Mouse (Mus musculus): ENCODE measurements around the gene Naa38. TPM values are rescaled to one million over a fixed set of nuclear protein-coding genes. Genes with fewer than 3 reads are reported as not detected.
"Not testable (repeated sequence)": the region's sequence is repeated elsewhere in the genome, so short reads cannot be mapped to it uniquely, and the experiment has no call there.

Naa38 gene
- total RNA-seq, 2 experiments from 2014 or later: 60.2 to 63.9 TPM

DNA sequence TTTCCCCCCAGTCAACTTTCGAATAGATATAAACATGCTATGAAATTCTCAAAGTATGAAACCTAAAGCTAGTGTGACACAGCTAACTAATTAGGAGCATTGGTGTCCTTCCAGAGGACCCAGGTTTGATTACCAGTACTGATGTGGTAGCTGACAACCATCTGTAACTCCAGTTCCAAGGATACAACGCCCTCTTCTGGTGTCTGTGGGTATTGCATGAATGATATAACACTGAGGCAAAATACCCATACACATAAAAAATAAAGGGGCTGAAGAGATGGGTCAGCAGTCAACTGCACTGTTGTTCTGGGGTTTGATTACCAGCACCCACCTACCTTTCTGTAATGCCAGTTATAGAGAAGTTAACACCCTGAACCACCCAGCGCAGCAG lies 22.5 kb upstream of the Naa38 start:
- intact Hi-C loops (cut with DNase I): no loop called here
- DNase-seq: no peak

DNA sequence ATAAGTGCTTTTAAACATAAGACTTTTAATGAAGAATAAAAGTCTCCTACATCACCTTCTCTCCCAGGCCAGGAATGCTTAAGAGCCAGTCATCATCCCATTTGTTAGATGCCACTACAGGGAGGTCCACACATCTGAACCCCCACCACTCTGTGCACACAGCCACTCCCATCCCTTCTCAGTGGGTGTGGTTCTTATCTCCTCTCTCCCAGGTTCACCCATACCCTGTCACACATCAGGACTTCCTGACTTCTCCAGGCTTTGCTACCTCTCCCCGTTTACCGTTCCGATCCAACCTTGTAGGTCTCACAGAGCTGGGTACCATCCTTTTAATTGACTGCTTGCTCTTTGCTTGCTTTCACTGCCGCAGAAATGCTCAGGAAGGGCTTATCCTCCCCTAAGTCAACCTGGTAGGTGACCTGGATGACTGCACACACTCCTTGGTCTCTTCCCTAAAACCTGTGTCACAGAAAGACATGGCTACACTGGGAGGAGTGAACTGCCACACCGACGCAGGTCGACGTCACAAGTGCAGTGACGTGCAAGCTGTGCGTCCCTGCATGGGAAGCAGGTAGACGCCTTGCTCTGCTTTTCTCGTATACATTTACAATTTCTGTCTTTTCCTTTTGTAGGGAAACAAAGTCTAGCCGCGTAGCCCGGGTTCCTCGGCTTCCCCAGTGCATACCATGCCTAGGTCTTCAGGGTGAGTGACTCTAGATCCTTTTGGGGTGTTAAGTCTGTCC lies 21.9 kb upstream of the Naa38 start:
- DNase-seq: no peak
- intact Hi-C loops (cut with DNase I): no loop called here

GRCm38 (mm10) chr11:69375646-69376045 lies 19.6 kb upstream of the Naa38 start:
- no peak for DNase-seq
- intact Hi-C loops (cut with DNase I): no loop called here

- DNase-seq: no peak
- intact Hi-C loops (cut with DNase I): no loop called here
Measured at GRCm38 (mm10) chr11:69377766-69378165, 17.5 kb upstream of the Naa38 start.

GRCm38 (mm10) chr11:69379600-69379999 lies 15.7 kb upstream of the Naa38 start:
- intact Hi-C loops (cut with DNase I): no loop called here
- no peak for DNase-seq

DNA sequence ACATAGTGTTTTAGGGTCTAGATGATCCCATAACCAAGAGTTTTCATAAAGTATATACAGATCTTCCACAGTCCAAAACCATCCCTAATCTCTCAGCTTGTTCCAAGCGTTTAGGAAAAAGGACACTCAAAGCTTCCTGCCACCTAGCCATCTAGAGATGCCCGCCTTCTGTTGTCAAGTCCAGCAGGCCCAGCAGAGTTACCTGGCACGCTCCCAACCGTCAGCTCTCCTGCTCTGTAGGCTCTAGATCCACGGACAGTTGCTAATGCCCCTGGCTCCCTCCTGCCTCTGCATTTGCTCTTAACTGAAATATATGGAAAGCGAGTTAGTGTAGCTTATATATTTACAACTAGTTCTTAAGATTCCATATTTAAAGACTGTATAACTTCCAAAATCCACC lies 13.9 kb upstream of the Naa38 start:
- DNase-seq: peak; percentile 71
- intact Hi-C loops (cut with DNase I): loop anchor here (10.0 kb wide), 1 partner anchor 187 kb away; the partner anchor contains the start of gene Alox8

DNA sequence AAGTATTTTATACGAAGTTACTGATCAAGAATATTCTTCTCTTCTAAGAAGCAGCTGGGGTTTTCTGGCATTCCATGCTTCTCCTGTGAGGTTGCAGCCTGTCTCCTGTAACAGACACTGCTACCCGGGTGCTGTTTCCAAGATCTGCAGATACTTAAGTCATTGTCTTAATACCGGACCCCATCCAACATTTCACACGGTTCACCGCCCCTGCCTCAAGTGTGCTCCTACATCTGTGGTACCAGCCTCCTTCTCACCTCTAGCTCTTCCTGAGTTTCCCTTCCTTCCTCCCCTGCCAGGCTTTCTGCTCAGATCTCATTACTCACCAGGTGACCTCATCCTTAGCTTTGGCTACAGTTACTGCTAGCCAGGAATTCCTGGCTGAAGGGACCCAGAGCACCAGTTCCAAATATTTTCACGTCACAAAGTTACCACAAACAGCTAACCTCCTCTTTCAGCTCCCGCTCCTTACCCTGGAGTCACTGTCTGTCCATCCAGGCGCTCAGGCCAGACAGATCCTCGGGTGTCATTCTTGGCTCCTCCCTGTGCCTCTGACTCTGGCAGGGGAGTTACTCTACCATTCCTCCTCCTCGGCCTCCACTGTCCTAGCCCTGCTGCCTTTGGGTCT lies 12.7 kb upstream of the Naa38 start:
- no peak for DNase-seq
- intact Hi-C loops (cut with DNase I): loop anchor here (10.0 kb wide), 1 partner anchor 188 kb away; the partner anchor contains the start of gene Alox8

- DNase-seq: no peak
- intact Hi-C loops (cut with DNase I): loop anchor here (5.0 to 10.0 kb wide), 2 partner anchors 128 to 190 kb away; partner anchors contain the start of gene Alox8
Measured at GRCm38 (mm10) chr11:69384979-69385378, 10.3 kb upstream of the Naa38 start.

DNA sequence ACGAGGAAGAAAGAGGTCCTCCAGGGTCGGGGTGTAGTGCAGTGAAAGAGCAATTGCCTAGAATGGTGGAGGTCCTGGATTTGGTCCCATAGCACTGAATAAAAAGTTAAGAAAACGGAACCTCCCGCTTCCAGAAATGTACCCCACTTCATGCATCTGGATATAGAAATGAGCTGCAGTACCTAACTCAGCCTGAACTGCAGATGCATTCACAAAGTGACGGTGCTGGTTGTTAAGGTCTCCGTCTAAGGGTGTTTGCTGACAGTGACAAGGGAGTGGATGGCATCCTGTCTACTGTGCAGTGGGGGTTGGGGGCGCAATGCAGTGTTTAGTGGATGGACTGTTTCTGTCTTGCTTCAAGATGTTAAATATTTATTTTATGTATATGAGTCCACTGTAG lies 8.5 kb upstream of the Naa38 start:
- no peak for DNase-seq
- intact Hi-C loops (cut with DNase I): loop anchor here (5.0 to 10.0 kb wide), 2 partner anchors 129 to 192 kb away; partner anchors contain the start of gene Alox8

GRCm38 (mm10) chr11:69388680-69389079 lies 6.6 kb upstream of the Naa38 start:
- intact Hi-C loops (cut with DNase I): loop anchor here (5.0 to 10.0 kb wide), 2 partner anchors 131 to 194 kb away; partner anchors contain the start of gene Alox8
- no peak for DNase-seq

- intact Hi-C loops (cut with DNase I): loop anchor here (5.0 to 10.0 kb wide), 2 partner anchors 132 to 195 kb away; partner anchors contain the start of gene Alox8
- peak; percentile 77 for DNase-seq
Measured at GRCm38 (mm10) chr11:69389531-69390399, 5.5 kb upstream of the Naa38 start.

GRCm38 (mm10) chr11:69390400-69391034 lies 4.8 kb upstream of the Naa38 start:
- peak; percentile 72 for DNase-seq
- intact Hi-C loops (cut with DNase I): no loop called here

- intact Hi-C loops (cut with DNase I); DNase-seq: not testable (repeated sequence)
Measured at GRCm38 (mm10) chr11:69394591-69395167, 608 bp upstream of the Naa38 start.

DNA sequence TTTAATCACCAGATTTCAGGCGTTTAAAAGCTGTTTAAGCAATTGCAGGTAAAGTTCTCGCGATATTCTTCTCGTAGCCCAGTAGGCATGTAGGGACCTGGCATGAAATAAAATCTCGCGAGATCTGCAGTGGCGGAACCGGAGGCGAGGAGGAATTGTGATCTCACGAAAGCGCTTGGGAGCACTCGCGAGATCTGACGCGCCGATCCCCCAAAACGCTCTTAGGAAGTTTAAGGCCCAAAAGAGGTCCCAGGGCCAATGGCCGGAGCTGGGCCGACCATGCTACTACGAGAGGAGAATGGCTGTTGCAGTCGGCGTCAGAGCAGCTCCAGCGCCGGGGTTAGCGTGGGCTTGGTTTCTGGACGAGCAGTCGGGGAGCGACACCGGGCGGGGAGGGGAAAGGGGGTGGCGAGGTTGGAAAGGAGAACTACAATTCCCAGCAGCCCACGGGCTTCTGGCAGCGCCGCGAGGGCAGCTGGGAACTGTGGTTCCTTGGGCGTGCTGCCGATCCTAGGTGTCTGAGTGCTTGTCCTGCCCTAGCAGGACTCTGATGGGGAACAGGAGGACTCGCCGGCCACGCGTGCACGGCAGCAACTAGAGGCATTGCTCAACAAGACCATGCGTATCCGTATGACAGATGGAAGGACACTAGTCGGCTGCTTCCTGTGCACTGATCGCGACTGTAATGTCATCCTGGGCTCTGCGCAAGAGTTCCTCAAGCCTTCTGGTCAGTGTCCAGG lies 517 bp downstream of the Naa38 start:
- intact Hi-C loops (cut with DNase I): no loop called here

DNA sequence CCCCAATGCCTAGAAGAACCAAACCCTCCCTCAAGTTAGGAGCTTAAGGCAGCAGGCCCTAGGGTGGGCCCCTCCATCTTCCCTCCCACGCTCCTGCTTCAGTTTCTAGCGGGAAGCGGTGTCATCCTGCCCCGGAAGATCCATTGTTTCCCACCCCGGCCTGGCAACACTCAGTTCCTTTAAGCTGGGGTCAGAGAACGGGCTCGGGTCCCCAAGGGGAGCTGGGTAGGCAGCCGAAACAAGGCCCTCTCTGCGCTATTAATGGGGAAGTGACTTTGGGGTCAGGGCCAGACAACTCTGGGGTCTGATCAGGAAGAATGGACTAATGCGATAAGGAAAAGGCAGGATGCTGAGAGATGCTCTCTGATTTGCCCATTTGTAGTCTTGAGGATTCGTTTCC lies 1.5 kb downstream of the Naa38 start:
- DNase-seq: no peak
- intact Hi-C loops (cut with DNase I): no loop called here

More for the DNA sequence above, 517 bp downstream of the Naa38 start:
- peak; percentile 96 for DNase-seq

GRCm38 (mm10) chr11:69397581-69398057 lies 2.3 kb downstream of the Naa38 start:
- intact Hi-C loops (cut with DNase I): no loop called here
- DNase-seq: no peak

DNA sequence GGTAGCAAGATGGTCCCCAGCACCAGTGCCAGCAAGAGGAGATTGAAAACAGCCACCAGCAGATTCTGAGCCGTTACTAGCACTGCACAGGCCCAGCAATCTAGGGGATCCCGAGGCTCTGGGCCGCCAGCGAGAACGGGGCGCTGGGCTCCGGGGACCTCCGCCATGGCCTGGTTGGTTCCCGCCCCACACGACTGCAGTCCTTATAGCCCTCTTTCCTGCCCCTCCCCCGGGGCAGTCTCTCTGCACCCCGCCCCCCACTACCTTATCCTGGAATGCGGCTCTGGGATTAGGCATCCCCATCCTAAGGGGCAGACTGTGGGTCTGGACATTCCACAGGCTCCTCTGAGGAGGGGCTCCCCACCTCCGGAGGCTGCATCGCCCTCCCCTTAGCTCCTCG lies 2.8 kb downstream of the Naa38 start, which contains the start of gene Tmem88:
Gene Tmem88, minus strand, starts transcription at position 176 of the 400 bp plus-strand sequence.
- no peak for DNase-seq
- intact Hi-C loops (cut with DNase I): no loop called here

DNA sequence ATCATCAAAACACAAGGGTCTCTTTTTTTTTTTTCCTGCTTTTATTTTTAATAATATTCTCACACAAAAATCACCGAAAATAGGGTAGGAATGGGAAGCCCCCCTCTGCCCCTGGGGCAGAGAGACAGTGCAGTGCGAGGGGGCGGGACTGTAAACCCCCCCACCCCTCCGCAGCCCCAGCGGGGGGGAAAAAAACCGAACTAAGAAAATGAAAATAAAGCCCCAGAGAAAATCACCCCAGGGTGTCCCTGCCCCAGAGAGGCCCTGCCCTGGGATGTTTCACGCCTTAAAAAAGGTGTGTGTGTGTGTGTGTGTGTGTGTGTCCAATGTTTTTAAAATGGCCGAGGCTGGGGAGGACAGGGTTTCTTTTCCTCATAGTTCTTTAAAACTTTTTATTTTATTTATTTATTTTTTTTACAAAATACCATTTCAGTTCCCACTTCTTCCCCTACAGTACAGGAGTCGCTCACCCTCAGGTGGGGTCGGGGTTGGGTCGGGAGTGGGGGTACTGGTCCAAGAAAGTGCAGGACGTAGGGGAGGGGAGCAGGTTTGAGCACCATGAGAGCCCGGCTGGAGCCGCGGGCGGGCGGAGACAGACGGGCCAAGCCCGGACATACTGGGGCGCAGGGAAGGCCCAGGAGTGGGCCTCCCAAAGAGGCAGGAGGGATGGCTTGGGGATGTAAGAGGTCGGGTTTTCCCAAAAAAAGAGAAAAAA lies 3.4 kb downstream of the Naa38 start:
- intact Hi-C loops (cut with DNase I): no loop called here
- DNase-seq: no peak
